Mouse (Mus musculus): Measurements from ENCODE around the gene Pold1. TPM values are rescaled to one million over a fixed set of nuclear protein-coding genes. Genes with fewer than 3 reads are reported as not detected.

The Pold1 gene
- total RNA-seq, 2 experiments from 2014 or later: 36.1 to 39.4 TPM

- no peak for ATAC-seq (ENCODE audit: poor library complexity, severe bottlenecking)
Observed at GRCm38 (mm10) chr7:44582709-44583108, 34.1 kb upstream of the Pold1 start.

GRCm38 (mm10) chr7:44581637-44582036 is 33.0 kb upstream of the Pold1 start:
- ATAC-seq (ENCODE audit: poor library complexity, severe bottlenecking): no peak

GRCm38 (mm10) chr7:44576333-44576844 is 27.7 kb upstream of the Pold1 start:
- ATAC-seq (ENCODE audit: poor library complexity, severe bottlenecking): no peak

GRCm38 (mm10) chr7:44572956-44573484 is 24.4 kb upstream of the Pold1 start:
- no peak for ATAC-seq (ENCODE audit: poor library complexity, severe bottlenecking)

- ATAC-seq (ENCODE audit: poor library complexity, severe bottlenecking): peak; percentile 93
Observed at GRCm38 (mm10) chr7:44572213-44572701, 23.6 kb upstream of the Pold1 start, which contains the start of gene Napsa. Gene Napsa (plus strand): TSS chr7:44572380.

- ATAC-seq (ENCODE audit: poor library complexity, severe bottlenecking): no peak
Observed at GRCm38 (mm10) chr7:44571811-44572210, 23.2 kb upstream of the Pold1 start.

- no peak for ATAC-seq (ENCODE audit: poor library complexity, severe bottlenecking)
Observed at GRCm38 (mm10) chr7:44570989-44571388, 22.3 kb upstream of the Pold1 start.

- ATAC-seq (ENCODE audit: poor library complexity, severe bottlenecking): no peak
Observed at GRCm38 (mm10) chr7:44568803-44569202, 20.2 kb upstream of the Pold1 start.

GRCm38 (mm10) chr7:44565414-44565813 is 16.8 kb upstream of the Pold1 start:
- no peak for ATAC-seq (ENCODE audit: poor library complexity, severe bottlenecking)

- no peak for ATAC-seq (ENCODE audit: poor library complexity, severe bottlenecking)
Observed at GRCm38 (mm10) chr7:44564486-44564885, 15.8 kb upstream of the Pold1 start.

- no peak for ATAC-seq (ENCODE audit: poor library complexity, severe bottlenecking)
Observed at GRCm38 (mm10) chr7:44563284-44563683, 14.6 kb upstream of the Pold1 start.

- peak; percentile 88 for ATAC-seq (ENCODE audit: poor library complexity, severe bottlenecking)
Observed at GRCm38 (mm10) chr7:44560435-44561400, 12.1 kb upstream of the Pold1 start.

GRCm38 (mm10) chr7:44557629-44558028 is 9.0 kb upstream of the Pold1 start:
- ATAC-seq (ENCODE audit: poor library complexity, severe bottlenecking): no peak

- ATAC-seq (ENCODE audit: poor library complexity, severe bottlenecking): peak; percentile 84
Observed at GRCm38 (mm10) chr7:44553826-44554225, 5.2 kb upstream of the Pold1 start, which contains the start of gene Nr1h2. Gene Nr1h2 (minus strand): TSS chr7:44553951.

- ATAC-seq (ENCODE audit: poor library complexity, severe bottlenecking): peak; percentile 43
Observed at GRCm38 (mm10) chr7:44553196-44553764, 4.6 kb upstream of the Pold1 start.

GRCm38 (mm10) chr7:44552141-44552908 is 3.7 kb upstream of the Pold1 start:
- no peak for ATAC-seq (ENCODE audit: poor library complexity, severe bottlenecking)

- ATAC-seq (ENCODE audit: poor library complexity, severe bottlenecking): no peak
Observed at GRCm38 (mm10) chr7:44551731-44552130, 3.1 kb upstream of the Pold1 start.

GRCm38 (mm10) chr7:44551301-44551700 is 2.7 kb upstream of the Pold1 start:
- no peak for ATAC-seq (ENCODE audit: poor library complexity, severe bottlenecking)

- ATAC-seq (ENCODE audit: poor library complexity, severe bottlenecking): no peak
Observed at GRCm38 (mm10) chr7:44550409-44550678, 1.7 kb upstream of the Pold1 start.

- no peak for ATAC-seq (ENCODE audit: poor library complexity, severe bottlenecking)
Observed at GRCm38 (mm10) chr7:44549621-44550408, 1.2 kb upstream of the Pold1 start.
